Mouse (Mus musculus) megakaryocyte, embryonic 14.5 days (primary cell): ENCODE results near the gene Rpl10.

ENCODE experiments used
- FLI1 ChIP-seq: IDR thresholded peaks from 2 replicates; pipeline ENCODE4 v1.6.1; 2012; ENCODE audit warnings: low read length, inconsistent platforms, mixed read lengths
- GATA1 ChIP-seq: IDR thresholded peaks from 3 replicates; pipeline ENCODE4 v1.6.1; 2012; ENCODE audit warnings: mixed read lengths, low read length, inconsistent platforms, borderline replicate concordance

- TF ChIP-seq GATA1 (no peak), FLI1 (no peak)
Measured at GRCm38 (mm10) chrX:74249615-74250014, 21.0 kb upstream of the Rpl10 start, which contains the start of gene Flna.
